Mouse (Mus musculus) hindbrain, embryonic 10.5 days (tissue): ENCODE measurements around the gene Eif2b1. TPM values are rescaled to one million over a fixed set of nuclear protein-coding genes. Genes with fewer than 3 reads are reported as not detected.

Experiments used
- DNase-seq: peaks from one replicate; pipeline ENCODE4 v3.0.0-alpha.2; 2017; ENCODE audit warnings: low spot score
- H3K27ac ChIP-seq: fragments of 300-500 bp; sonication (generic); 2 replicates; pipeline ENCODE4 v1.5.1; 2016; ENCODE audit warnings: mild to moderate bottlenecking, moderate library complexity
- H3K27me3 ChIP-seq: fragments of 300-500 bp; sonication (generic); 2 replicates; pipeline ENCODE4 v1.6.1; 2016; ENCODE audit warnings: mild to moderate bottlenecking; ENCODE audit not compliant: poor library complexity, insufficient read depth, severe bottlenecking
- H3K36me3 ChIP-seq: fragments of 300-500 bp; sonication (generic); 2 replicates; pipeline ENCODE4 v1.6.1; 2016; ENCODE audit warnings: mild to moderate bottlenecking, moderate library complexity
- H3K4me1 ChIP-seq: fragments of 300-500 bp; sonication (generic); replicated peaks from 2 replicates; pipeline ENCODE4 v1.6.1; 2016; ENCODE audit warnings: mild to moderate bottlenecking
- H3K4me3 ChIP-seq: fragments of 300-500 bp; sonication (generic); 2 replicates; pipeline ENCODE4 v1.5.1; 2016; ENCODE audit warnings: mild to moderate bottlenecking, moderate library complexity
- H3K9me3 ChIP-seq: fragments of 300-500 bp; sonication (generic); 2 replicates; pipeline ENCODE4 v1.6.1; 2016; ENCODE audit warnings: mild to moderate bottlenecking, moderate library complexity
- WGBS: fragments of 180-500 bp; shearing (Covaris S2); methylation state at CpG from one replicate; pipeline ENCODE4 v1.1.7; 2016; 5-methylcytosine and 5-hydroxymethylcytosine counted together
- polyA plus RNA-seq: library from polyadenylated mRNA; unstranded; fragments of >200 nt; fragmentation: Nextera tagmentation; extraction: Ambion mirVana; gene quantifications from 2 replicates; pipeline ENCODE4 v1.2.1, GENCODE M21; 2016

The Eif2b1 gene
- polyA plus RNA-seq, 1 experiment from 2014 or later = 81.6 TPM

DNA sequence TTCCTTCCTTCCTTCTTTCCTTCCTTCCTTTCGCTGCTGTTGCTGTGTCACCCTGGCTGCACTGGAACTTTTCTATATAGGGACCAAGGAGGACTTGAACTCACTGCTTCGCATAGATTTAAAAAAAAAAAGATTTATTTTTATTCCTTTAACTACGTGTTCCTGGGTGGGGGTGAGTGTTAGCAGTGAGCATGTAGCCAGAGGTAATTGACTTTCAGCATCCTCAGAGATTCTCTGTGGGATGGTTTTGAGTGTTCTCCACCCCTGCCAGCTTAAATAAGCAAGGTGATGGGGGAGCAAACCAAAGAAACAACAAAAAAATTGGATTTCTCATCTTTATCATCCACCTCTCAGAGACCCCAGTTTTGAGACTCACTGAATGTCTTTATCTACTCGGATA is 39.0 kb downstream of the Eif2b1 start:
- H3K9me3 ChIP-seq = no peaks in the 10 kb centered on the region
- no peaks in the 10 kb centered on the region for H3K27me3 ChIP-seq
- H3K36me3 ChIP-seq = peaks cover 28% of the 10 kb centered on the region
- 72% methylated on average over 4 of the region's 4 CpGs for WGBS
- H3K27ac ChIP-seq = peak overlapping the region; percentile 91
- H3K4me3 ChIP-seq = peak overlapping the region; percentile 95
- peaks cover 22% of the 10 kb centered on the region for H3K4me1 ChIP-seq
- no peak for DNase-seq

DNA sequence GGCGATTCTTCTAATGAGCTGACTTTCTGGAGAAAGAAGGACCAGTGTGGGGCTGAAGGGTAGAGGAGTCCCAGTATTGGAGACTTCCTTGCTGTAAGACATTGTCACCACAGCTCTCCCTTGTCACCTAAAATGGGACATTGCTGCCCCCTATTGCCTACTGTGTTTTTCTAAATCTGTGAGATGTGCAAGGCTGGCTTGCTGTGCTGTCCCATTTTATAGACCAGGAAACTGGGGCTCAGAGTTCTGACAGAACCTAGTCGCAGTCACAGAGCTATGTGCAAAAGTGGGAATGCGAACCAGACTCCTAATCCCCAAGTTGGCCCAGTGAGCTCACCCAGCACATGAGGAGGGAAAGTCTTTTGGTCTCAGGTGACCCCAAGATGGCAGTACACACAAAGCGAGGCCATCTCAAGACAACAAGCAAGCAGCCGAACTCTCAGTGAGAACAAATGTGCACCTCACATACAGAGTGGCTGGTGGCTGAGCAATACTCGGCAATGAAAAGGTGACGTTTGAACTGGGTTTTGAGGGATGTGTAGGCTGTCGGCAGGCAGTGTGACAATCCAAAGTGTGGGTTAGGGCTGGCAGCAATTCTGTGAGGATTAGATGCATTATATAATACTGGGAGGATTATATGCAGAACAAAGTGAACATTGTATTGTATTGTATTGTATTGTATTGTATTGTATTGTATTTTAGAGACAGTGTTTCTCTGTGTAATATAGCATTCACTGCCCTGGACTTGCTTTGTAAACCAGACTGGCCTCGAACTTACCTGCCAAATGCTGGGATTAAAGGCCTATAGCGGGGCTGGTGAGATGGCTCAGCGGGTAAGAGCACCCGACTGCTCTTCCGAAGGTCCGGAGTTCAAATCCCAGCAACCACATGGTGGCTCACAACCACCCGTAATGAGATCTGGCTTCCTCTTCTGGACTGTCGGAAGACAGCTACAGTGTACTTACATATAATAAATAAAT is 39.8 kb downstream of the Eif2b1 start:
- DNase-seq = no peak
- no peak overlapping the region for H3K27ac ChIP-seq
- WGBS = 77% methylated on average over 16 of the region's 16 CpGs

DNA sequence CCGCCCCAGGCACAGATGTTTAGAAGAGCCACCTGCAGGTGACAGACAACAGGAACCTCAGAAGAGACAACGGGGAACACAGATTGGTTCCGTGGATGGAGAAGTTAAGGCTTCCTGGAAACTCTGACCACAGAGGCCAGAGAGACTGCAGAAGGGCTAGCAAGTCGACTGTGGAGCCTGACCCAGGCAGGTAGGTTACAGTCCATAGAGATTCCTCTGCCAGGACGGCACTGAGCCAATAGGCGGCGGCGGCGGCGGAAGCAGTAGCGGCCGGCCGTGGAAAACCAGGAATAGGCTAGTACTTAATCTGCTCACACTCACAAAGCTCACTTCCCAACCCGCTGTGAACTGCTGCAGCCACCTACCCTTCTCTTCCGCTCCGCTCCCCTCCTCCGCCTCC is 42.2 kb downstream of the Eif2b1 start:
- no peaks in the 10 kb centered on the region for H3K9me3 ChIP-seq
- WGBS = 8% methylated on average over 17 of the region's 17 CpGs
- peak; percentile 28 for DNase-seq
- H3K4me3 ChIP-seq = peak overlapping the region; percentile 26
- H3K36me3 ChIP-seq = no peaks in the 10 kb centered on the region
- peak overlapping the region; percentile 67; the same call in 1 of the 2 replicates for H3K27ac ChIP-seq
- peaks cover 23% of the 10 kb centered on the region for H3K4me1 ChIP-seq
- H3K27me3 ChIP-seq = no peaks in the 10 kb centered on the region

More for the DNA sequence above, 39.8 kb downstream of the Eif2b1 start:
- H3K4me1 ChIP-seq = peaks cover 22% of the 10 kb centered on the region
- H3K36me3 ChIP-seq = peaks cover 20% of the 10 kb centered on the region
- no peaks in the 10 kb centered on the region for H3K9me3 ChIP-seq
- no peak overlapping the region for H3K4me3 ChIP-seq
- H3K27me3 ChIP-seq = no peaks in the 10 kb centered on the region

DNA sequence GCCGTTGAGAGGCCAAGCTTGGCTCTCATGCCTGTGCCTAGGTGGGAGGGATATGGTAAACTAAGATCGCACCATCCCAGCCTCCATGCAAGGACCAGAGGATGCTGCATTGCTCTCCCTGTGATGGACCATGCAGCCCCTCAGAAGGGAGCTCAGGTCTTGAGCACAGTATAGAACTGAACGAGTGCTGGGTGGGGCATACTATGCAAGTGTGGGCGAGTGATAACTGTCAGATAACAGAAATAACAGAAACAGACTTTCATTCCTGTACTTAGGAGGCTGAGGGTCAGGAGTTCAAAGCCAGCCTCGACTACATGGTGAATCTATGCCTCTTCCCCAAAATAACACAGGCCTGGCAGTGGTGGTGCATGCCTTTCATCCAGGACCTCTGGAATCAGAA is 43.9 kb downstream of the Eif2b1 start:
- no peaks in the 10 kb centered on the region for H3K9me3 ChIP-seq
- no peaks in the 10 kb centered on the region for H3K27me3 ChIP-seq
- 77% methylated on average over 5 of the region's 5 CpGs for WGBS
- H3K36me3 ChIP-seq = 0 out of 2 replicates have a peak, but pooled peaks cover 4% of the 10 kb centered on the region
- DNase-seq = no peak
- H3K4me3 ChIP-seq = no peak overlapping the region
- H3K4me1 ChIP-seq = peaks cover 35% of the 10 kb centered on the region
- H3K27ac ChIP-seq = no peak overlapping the region

DNA sequence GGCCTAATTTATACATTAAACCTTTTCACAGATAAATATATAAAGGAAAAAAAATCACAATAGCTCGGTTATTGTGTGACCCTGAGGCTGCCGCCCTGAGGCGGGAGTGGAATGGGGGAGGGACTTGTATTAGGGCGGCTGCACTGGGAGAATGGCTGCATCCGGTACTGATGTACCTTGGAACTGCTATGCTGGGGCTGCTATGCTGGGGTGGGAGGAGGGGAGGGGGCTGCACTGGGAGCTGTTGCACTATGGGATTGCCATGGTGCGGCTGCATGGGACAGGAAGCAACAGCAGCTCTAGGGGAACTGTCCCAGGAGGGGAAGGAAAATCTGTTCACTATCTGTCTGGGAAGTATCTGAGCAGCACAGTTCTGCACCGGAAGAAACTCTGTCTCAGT is 46.5 kb downstream of the Eif2b1 start:
- no peaks in the 10 kb centered on the region for H3K9me3 ChIP-seq
- peak overlapping the region; percentile 70 for H3K27ac ChIP-seq
- WGBS = 32% methylated on average over 7 of the region's 7 CpGs
- H3K4me1 ChIP-seq = peaks cover 57% of the 10 kb centered on the region
- 0 out of 2 replicates have a peak, but pooled peaks cover 4% of the 10 kb centered on the region for H3K36me3 ChIP-seq
- peak overlapping the region; percentile 18; the same call in 1 of the 2 replicates for H3K4me3 ChIP-seq
- no peaks in the 10 kb centered on the region for H3K27me3 ChIP-seq
- peak; percentile 31 for DNase-seq

DNA sequence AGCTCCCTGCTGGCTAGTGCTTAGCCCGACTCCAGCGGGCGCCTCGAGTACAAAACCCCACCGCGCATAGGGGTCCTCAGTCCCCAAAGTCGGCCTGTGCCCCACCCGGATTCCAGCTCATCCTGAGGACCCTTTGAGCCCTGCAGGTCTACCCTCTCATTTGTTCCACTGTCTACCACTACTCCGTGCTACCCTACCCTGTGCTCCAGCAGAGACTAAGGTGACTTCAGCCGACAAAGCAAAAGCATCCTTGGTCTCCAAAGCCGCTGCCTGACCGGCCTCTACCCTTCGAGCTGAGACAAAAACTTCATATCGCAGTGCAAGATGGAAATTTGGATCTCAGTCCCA is 47.4 kb downstream of the Eif2b1 start:
- DNase-seq = no peak
- H3K36me3 ChIP-seq = peaks cover 8% of the 10 kb centered on the region; the same call in 1 of the 2 replicates
- H3K9me3 ChIP-seq = no peaks in the 10 kb centered on the region
- H3K27ac ChIP-seq = peak overlapping the region; percentile 96
- peaks cover 51% of the 10 kb centered on the region for H3K4me1 ChIP-seq
- 12% methylated on average over 14 of the region's 14 CpGs for WGBS
- peak overlapping the region; percentile 87 for H3K4me3 ChIP-seq
- no peaks in the 10 kb centered on the region for H3K27me3 ChIP-seq

DNA sequence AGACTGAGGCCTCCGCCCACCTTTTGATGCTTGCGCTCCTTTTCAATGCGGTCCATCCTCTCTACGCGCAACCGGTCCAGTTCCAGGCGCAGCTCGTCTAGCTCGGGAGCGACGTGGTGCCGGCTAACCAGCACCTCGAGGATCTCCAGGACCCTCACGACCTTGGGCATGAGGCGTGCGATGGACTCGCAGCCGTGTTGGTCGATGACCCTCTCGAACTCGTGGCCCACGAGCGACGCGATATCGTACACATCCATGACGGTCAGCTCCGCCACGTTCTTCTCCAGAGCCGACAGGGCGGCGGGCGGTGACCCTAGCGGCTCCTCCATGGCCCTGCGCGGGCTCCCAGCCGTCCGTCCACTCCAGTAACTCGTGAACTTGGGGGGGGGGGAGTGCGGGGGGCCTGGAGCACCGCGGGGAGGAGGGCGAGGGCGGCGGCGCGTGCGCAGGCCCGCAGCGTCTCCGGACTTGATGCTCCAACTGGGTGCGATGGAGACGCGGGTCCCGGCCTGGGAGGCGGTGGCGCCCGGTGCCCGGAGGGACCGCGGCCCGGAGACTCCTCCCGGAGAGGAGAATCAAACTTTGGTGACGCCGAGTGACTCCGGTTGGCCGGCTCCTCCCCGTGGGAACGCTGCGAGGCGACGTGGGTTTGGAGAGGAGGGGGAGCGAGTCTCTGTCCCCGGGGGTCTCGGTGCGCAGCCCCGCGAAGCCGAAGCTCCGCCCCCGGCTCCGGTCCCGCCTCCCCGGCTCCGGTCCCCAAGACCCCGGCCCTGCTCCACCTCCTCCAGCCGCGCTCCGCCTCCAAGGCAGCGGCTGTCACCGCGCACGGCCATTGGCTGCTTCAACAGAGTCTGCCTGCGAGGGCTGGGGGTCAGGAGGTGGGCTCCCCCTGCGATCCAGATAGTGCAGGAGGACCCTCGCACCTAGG is 48.0 kb downstream of the Eif2b1 start, which contains the start of gene Rilpl1:
Gene Rilpl1, minus strand, starts transcription at position 737 of the 928 bp plus-strand sequence.
- H3K27ac ChIP-seq = peak within 1 kb of the TSS; percentile 96
- no peaks in the 10 kb centered on the region for H3K27me3 ChIP-seq
- under 1% methylated on average over 95 of the region's 96 CpGs for WGBS
- H3K4me3 ChIP-seq = peak within 1 kb of the TSS; percentile 87
- H3K9me3 ChIP-seq = no peaks in the 10 kb centered on the region
- peaks cover 49% of the 10 kb centered on the region for H3K4me1 ChIP-seq
- H3K36me3 ChIP-seq = peaks cover 14% of the 10 kb centered on the region
- peak; percentile 91 for DNase-seq

DNA sequence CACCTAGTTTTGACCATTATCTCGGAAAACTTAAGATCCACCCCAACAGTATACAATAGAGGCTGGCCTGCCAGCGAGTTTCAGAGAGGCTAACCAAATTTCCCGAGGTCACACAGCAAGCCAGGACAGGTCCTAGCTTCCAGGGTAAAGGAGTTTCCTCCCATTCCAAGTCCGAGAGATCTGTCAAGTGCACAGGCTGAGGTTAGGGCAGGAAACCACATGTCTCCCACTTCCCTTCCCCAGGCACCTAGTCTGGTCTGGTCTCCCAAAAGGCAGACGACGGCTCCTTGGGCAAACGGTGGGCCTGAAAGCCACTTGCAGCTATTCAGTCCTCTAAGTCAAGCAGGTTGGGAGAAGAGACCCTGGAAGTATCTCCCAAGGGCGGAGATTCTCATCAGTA is 49.2 kb downstream of the Eif2b1 start:
- Histone ChIP-seq H3K4me3 (peak overlapping the region; percentile 87), H3K4me1 (peaks cover 49% of the 10 kb centered on the region)
- WGBS = 67% methylated on average over 8 of the region's 8 CpGs

DNA sequence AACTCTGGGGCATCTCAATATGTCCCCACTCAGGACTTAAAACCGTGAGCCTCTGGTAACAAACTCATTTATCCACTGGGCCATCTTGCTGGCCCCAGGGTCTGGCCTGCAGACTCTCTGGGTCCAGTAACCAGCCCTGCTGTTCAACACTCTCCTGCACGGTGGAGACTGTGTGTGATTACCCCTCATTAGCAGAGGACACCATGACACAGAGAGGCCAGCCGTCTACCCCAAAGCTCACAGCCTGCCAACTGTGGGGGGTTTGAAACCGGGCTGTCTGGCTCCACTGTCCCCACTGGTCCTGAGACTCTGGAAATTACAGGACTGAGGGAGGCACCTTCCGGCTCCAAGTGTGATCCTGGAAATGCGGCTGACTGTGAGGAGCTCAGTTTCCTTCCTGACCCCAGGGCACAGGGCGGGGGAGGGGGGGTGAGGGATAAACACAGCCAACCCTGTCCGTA is 49.7 kb downstream of the Eif2b1 start:
- Histone ChIP-seq H3K27me3 (no peaks in the 10 kb centered on the region), H3K36me3 (peaks cover 30% of the 10 kb centered on the region), H3K27ac (peak overlapping the region; percentile 80), H3K4me1 (peaks cover 49% of the 10 kb centered on the region), H3K9me3 (no peaks in the 10 kb centered on the region), H3K4me3 (peak overlapping the region; percentile 87)
- WGBS = 38% methylated on average over 8 of the region's 8 CpGs
- DNase-seq = no peak

More for the DNA sequence above, 49.2 kb downstream of the Eif2b1 start:
- peaks cover 25% of the 10 kb centered on the region for H3K36me3 ChIP-seq
- no peaks in the 10 kb centered on the region for H3K9me3 ChIP-seq
- DNase-seq = no peak
- 0 out of 2 replicates have a peak overlapping the region, but pooled peaks have one; percentile 80 for H3K27ac ChIP-seq
- H3K27me3 ChIP-seq = no peaks in the 10 kb centered on the region

DNA sequence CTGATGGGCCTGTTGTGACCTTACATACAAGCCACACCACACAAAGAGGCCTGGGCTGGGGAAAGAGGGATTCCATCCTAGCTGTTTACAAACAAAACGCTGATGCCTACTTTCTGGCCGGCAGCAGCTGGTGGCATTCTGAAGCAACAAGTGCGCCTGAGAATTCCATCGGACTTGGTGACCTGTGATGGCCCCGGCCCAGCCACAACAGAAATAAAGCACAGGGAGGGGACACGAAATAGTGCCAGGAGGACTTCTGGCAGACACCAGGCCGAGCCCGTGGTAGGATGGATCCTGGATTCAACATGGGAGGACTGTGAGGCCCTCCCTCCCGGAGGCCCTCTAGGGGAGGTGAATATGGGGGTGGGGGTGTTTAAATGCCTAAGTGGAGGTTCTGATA is 50.1 kb downstream of the Eif2b1 start:
- Histone ChIP-seq H3K27me3 (no peaks in the 10 kb centered on the region), H3K36me3 (peaks cover 34% of the 10 kb centered on the region), H3K4me1 (peaks cover 49% of the 10 kb centered on the region), H3K4me3 (peak overlapping the region; percentile 87), H3K9me3 (0 out of 2 replicates have a peak, but pooled peaks cover 1% of the 10 kb centered on the region), H3K27ac (peak overlapping the region; percentile 80)
- DNase-seq = no peak
- WGBS = 48% methylated on average over 9 of the region's 9 CpGs

DNA sequence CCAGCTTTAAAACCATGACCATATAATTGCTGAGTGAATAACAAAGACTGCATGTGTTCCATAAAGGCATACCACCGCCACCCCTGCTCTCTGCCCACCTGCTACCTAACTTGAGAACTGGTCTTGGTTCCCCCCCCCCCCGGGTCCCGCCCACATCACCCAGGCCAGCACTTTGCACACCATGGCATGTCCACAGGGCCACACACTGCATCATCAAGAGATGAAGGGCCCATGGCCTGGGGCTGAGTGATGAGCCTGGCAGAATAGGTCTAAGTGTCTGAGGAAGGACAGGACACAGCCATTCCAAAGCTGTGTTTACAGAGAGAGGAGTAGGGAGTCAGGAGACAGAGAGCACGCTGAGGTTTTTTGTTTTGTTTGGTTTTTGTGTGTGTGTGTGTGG is 50.6 kb downstream of the Eif2b1 start:
- H3K36me3 ChIP-seq = peaks cover 39% of the 10 kb centered on the region
- H3K27ac ChIP-seq = peak overlapping the region; percentile 80
- peaks cover 49% of the 10 kb centered on the region for H3K4me1 ChIP-seq
- H3K4me3 ChIP-seq = peak overlapping the region; percentile 87
- no peaks in the 10 kb centered on the region for H3K27me3 ChIP-seq
- 0 out of 2 replicates have a peak, but pooled peaks cover 5% of the 10 kb centered on the region for H3K9me3 ChIP-seq
- 69% methylated on average over 4 of the region's 4 CpGs for WGBS
- no peak for DNase-seq

DNA sequence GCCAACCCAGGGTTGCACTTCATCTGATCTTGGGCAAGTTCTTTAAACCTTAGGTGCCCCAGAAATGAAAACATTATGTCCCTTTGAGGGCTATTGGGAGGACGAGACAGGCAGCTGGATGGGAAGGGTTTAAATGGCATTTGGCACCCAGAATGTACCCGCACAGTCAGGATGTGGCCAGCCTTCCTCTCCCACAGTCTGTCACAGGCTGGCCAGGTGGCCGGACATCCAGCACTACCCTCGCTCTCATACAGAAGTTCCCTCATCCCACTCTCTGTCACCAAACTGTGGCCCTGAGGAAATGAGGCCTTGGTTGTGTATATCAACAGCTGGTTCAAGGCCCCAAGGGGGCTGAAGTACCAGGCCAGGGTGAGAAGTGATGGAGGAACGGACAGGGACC is 54.0 kb downstream of the Eif2b1 start:
- 93% methylated on average over 5 of the region's 5 CpGs for WGBS
- no peak for DNase-seq
- H3K36me3 ChIP-seq = peaks cover 64% of the 10 kb centered on the region
- no peak overlapping the region for H3K27ac ChIP-seq
- 0 out of 2 replicates have a peak, but pooled peaks cover 5% of the 10 kb centered on the region for H3K9me3 ChIP-seq
- no peak overlapping the region for H3K4me3 ChIP-seq
- peaks cover 21% of the 10 kb centered on the region for H3K4me1 ChIP-seq
- H3K27me3 ChIP-seq = no peaks in the 10 kb centered on the region
